Mouse (Mus musculus) stomach, postnatal 0 days (tissue): Measurements from ENCODE around the gene Mrpl43.

ENCODE experiments used
- CTCF ChIP-seq: IDR thresholded peaks from 2 replicates; pipeline ENCODE4 v1.5.1; 2016; ENCODE audit warnings: antibody characterized with exemption, low read depth, mild to moderate bottlenecking, moderate library complexity
- EP300 ChIP-seq: optimal IDR thresholded peaks from 2 replicates; pipeline ENCODE3; 2016; ENCODE audit warnings: antibody characterized with exemption

DNA sequence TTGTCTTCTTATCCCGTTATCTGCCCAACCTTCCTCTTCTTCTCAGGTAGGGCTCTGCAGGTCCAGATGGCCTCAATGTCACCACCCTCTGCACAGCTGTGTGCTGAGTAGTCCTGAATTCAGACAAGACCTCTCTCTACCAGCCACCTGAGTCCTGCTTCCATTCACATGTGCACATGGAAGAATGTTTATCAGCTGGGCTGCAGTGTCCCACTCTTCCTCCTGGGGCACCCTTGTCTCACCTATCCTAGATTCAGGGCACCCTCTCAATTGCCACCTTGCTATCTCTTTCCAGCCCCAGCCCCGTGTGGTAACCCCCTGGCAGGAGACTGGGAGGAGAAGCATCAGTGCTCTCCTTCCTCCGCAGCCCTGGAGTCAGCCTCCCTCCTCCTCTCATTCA lies 3.9 kb downstream of the Mrpl43 start:
- TF ChIP-seq CTCF (peak; percentile 52), EP300 (no peak)
